Mouse (Mus musculus) neural tube, embryonic 13.5 days (tissue): ENCODE results near the gene Gvin1. TPM values are rescaled to one million over a fixed set of nuclear protein-coding genes. Genes with fewer than 3 reads are reported as not detected.
"Not testable (repeated sequence)": the region's sequence is repeated elsewhere in the genome, so short reads cannot be mapped to it uniquely, and the experiment has no call there.

ENCODE experiments used
- ATAC-seq: fragments of 200-750 bp; cut with Nextera tagmentation; 2 replicates; pipeline ENCODE4 v1.8.0; 2017; ENCODE audit warnings: low read depth, mild to moderate bottlenecking, moderate TSS enrichment, moderate library complexity
- H3K27ac ChIP-seq: fragments of 300-500 bp; sonication (generic); replicated peaks from 2 replicates; pipeline ENCODE4 v1.5.1; 2015; ENCODE audit warnings: moderate library complexity, mild to moderate bottlenecking, inconsistent platforms
- H3K27me3 ChIP-seq: fragments of 300-500 bp; sonication (generic); 2 replicates; pipeline ENCODE4 v1.6.1; 2015; ENCODE audit warnings: mild to moderate bottlenecking, inconsistent platforms
- H3K36me3 ChIP-seq: fragments of 300-500 bp; sonication (generic); 2 replicates; pipeline ENCODE4 v1.6.1; 2015; ENCODE audit warnings: mild to moderate bottlenecking, inconsistent platforms
- H3K4me1 ChIP-seq: fragments of 300-500 bp; sonication (generic); replicated peaks from 2 replicates; pipeline ENCODE4 v1.6.1; 2015; ENCODE audit warnings: inconsistent platforms
- H3K4me2 ChIP-seq: fragments of 300-500 bp; sonication (generic); 2 replicates; pipeline ENCODE4 v1.6.1; 2015; ENCODE audit warnings: inconsistent platforms, mild to moderate bottlenecking, moderate library complexity
- H3K4me3 ChIP-seq: fragments of 300-500 bp; sonication (generic); 2 replicates; pipeline ENCODE4 v1.5.1; 2015; ENCODE audit warnings: mild to moderate bottlenecking, inconsistent platforms
- H3K9ac ChIP-seq: fragments of 300-500 bp; sonication (generic); 2 replicates; pipeline ENCODE4 v1.6.1; 2015; ENCODE audit warnings: moderate library complexity, mild to moderate bottlenecking, inconsistent platforms
- H3K9me3 ChIP-seq: fragments of 300-500 bp; sonication (generic); 2 replicates; pipeline ENCODE4 v1.6.1; 2016; ENCODE audit warnings: inconsistent platforms
- WGBS: fragments of 180-500 bp; shearing (Covaris S2); methylation state at CpG from one replicate; pipeline ENCODE4 v1.1.7; 2015; 5-methylcytosine and 5-hydroxymethylcytosine counted together
- polyA plus RNA-seq: library from polyadenylated mRNA; unstranded; fragments of >200 nt; fragmentation: Nextera tagmentation; extraction: Ambion mirVana; gene quantifications from 2 replicates; pipeline ENCODE4 v1.2.1, GENCODE M21; 2015

Gene Gvin1
- polyA plus RNA-seq, 1 experiment from 2014 or later = 0.21 TPM

DNA sequence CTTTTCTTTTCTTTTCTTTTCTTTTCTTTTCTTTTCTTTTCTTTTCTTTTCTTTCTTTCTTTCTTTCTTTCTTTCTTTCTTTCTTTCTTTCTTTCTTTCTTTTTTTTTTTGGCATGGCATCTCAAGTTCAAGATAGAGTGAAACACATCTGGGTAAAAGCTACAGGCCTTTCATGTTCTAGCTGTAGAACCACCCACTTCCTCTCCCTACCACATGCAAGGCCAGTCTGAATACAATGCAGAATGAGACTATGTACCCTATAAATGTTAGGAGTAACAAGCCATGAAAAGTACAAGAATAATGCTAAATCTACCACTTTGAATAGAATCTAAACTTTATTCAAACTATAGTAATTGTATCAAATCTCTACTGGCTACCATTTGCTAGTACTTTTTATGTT is 38.1 kb downstream of the Gvin1 start:
- not testable (repeated sequence) for H3K9me3 ChIP-seq, H3K9ac ChIP-seq, H3K36me3 ChIP-seq, H3K4me1 ChIP-seq, ATAC-seq, H3K27ac ChIP-seq, H3K27me3 ChIP-seq, H3K4me3 ChIP-seq, H3K4me2 ChIP-seq

DNA sequence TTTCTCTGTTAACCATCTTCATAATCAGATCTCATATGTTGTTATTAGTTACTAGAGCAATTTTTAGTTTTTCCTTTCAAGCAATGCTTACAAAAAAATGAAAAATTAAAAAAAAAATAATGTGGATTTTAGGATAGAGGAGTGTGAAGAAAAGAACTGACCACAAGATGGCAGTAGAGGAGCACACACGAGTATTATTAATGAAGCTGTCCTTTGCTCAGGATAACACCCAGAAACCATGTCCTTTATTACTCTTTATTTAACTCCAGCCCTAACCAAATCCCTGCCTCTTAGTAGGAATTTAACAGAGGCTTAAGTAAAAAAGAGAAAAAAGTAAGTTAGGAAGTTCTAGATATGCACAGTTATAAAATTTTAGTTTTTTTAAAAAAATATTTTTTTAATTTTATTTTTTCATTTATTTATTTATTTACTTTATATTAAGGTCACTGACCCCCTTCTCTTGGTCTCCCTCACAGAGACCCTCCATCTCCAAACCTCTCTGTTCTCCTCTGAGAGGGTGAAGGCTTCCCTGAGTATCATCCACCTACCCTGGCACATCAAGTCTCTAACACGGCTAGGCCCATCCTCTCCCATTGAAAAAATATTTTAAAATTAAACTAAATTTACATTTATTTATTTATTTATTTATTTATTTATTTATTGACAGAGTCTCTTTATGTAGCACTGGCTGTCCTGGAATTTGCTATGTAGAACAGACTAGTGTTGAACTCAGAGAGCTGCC is 69.9 kb downstream of the Gvin1 start:
- WGBS = 100% methylated on average over 1 of the region's 2 CpGs
- not testable (repeated sequence) for ATAC-seq

DNA sequence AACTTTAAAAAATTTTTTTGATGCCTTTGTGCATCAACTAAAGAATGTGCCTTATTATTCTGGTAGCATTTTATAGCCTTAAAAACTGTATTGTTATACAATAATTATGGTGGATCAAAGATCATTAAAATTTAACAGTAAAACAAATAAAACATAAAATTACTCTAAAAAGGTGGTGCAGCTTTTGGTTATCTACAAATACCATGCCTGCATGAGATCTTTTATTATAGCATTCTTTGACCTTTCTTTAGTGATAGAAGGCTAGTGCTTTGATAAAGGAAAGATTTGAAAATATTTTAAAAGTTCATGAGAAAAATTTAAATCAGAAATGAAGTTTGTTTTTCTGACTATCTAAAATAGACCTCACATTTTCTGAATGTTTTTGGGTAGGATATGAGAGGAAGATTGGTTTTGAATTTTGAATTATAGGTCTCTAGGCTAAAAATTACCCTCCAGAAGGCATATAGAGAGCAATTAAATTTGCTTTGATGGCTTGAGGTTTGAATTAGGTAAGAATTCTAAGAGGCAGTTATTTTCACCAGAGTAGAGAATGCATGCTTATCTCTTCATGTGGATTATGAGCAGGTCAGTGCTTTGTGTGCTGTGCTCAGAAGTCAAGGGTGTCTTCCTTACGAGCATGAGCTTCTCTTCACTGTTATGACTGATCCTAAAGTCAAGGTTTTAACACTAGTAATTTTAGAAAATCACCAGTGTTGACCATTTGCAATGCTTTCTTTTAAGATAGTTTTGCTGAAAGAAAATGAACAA is 73.8 kb downstream of the Gvin1 start:
- H3K4me2 ChIP-seq, H3K9me3 ChIP-seq, ATAC-seq, H3K9ac ChIP-seq, H3K4me1 ChIP-seq, H3K4me3 ChIP-seq, H3K27me3 ChIP-seq, H3K36me3 ChIP-seq, H3K27ac ChIP-seq: not testable (repeated sequence)
- no CpG with 5 or more reads among the region's 1 CpGs for WGBS

More for the DNA sequence above, 69.9 kb downstream of the Gvin1 start:
- H3K4me1 ChIP-seq, H3K36me3 ChIP-seq, H3K4me2 ChIP-seq, H3K9me3 ChIP-seq, H3K27me3 ChIP-seq, H3K9ac ChIP-seq, H3K4me3 ChIP-seq, H3K27ac ChIP-seq: not testable (repeated sequence)

DNA sequence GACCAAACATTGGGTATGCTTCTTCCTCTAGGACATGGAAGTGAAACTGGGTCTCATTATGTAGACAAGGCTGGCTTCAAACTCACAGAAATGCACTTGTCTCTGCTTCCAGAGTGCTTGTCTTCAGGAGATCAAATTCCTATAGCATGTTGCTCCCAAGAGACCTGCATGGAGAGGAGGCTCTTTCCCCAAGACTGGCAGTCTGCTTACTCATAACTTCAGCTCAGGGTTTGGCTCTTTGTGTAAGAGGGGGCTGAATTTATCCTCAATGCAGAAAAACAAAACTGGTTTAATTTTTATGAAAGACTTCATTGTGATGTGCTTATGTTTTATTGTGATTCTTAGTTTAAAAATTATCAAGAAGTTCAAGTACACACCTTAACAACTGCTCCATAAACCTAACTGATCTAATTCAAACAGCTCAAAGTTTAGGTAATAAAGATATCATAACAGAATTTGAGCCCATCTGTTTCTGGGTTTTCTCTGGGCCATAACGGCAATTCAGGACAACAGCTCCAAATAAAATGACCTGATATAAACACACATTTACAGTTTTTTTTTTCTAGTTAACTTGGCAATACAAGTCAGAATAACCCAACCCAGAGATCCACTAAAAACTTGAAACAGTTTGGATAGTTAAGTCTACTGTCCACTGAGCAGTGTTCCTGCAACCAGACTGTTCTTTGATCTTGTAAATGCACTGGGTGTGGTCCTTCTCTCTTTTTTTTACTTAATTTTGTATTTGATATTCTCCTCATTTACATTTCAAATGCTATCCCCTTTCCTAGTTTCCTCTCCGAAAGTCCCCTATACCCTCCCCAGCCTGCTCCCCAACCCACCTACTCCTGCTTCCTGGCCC is 97.8 kb downstream of the Gvin1 start:
- not testable (repeated sequence) for H3K4me3 ChIP-seq, H3K9ac ChIP-seq, H3K27me3 ChIP-seq, H3K4me1 ChIP-seq, H3K9me3 ChIP-seq, ATAC-seq, H3K36me3 ChIP-seq, H3K27ac ChIP-seq, H3K4me2 ChIP-seq
- WGBS = no CpG with 5 or more reads among the region's 2 CpGs
